Mouse (Mus musculus) adrenal gland, postnatal 10 days (tissue): ENCODE data around the gene Sox6. TPM values are rescaled to one million over a fixed set of nuclear protein-coding genes. Genes with fewer than 3 reads are reported as not detected.
A peak's percentile ranks its signal among the peaks of the same experiment; 100 is the strongest.
"Not testable (repeated sequence)": the region's sequence is repeated elsewhere in the genome, so short reads cannot be mapped to it uniquely, and the experiment has no call there.

Source experiments
- DNase-seq: peaks from one replicate; pipeline ENCODE4 v3.0.0; 2021; ENCODE audit warnings: mixed read lengths
- total RNA-seq, 2 experiments: library from RNA; stranded (reverse); gene quantifications; 2 replicates each; pipeline ENCODE4 v1.2.3; 2021

Sox6 gene
- total RNA-seq, 2 experiments from 2014 or later = 40.0 to 42.9 TPM

DNA sequence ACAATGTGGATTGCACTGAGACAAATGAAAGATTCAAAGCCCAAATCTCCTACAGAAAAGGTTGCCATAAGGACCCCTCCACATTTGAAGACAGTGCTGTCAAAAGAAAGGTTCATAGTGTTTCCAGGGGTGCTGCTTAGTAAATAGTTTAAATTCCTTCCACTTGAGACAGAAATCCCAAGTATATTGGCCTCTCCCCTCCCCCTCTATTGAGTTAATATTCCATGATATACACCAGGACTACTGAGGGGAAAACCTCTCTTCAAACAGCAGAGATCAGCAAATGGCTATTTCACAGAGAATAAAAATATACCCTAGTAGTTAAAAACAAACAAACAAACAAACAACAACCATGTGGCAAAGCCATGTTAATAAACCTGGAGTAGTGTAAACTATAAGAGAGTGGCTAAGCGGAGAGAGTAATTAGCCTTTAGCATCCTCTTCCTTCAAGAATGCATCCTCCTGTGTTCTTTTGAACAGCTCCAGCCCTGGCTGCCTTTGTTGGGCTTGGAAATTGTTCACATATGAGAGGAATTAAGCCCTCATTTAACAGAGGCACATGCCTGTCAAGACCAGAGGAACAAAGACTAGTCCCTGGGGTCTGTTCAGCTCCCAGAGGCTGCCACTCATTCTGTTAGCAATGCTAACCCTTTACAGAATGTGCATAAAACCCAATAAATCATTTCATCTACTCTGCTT is 393.2 kb downstream of the Sox6 start:
- DNase-seq = no peak

DNA sequence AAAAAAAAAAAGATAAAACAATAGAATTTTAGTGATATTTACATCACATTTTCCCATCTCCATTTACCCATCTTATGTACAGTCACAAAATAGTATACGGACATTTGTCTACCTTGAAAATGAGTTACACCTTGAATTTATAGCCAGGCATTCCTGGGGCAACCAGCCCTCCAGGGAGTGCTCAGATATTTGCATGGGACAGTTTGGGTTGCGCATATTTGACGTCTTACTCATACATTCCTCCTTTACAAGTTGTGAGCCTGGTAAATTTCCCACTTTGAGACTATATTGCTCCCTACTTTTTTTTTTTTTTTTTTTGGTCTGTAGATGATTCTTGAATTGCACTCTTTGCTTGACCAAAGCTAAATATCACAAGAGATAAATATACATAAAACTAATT is 407.9 kb downstream of the Sox6 start:
- DNase-seq = no peak

DNA sequence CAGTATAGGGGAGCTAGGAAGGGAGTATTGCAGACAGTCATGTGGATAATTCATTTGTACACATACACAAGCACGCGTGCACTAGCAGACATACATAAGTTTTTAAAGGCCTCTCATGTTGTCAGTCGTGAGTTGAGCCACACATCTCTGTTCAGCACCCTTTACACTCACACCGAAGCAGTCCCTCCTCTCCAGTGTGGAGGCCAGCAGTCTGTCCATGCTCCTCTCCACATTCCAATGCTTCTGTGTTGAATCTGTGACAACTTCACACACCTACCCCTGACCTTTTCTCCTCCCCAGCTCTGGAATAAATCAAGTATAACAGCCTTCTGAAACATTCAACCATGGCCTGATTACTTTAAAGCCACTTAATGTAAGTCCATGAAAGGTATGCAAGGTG is 408.3 kb downstream of the Sox6 start:
- DNase-seq = no peak

DNA sequence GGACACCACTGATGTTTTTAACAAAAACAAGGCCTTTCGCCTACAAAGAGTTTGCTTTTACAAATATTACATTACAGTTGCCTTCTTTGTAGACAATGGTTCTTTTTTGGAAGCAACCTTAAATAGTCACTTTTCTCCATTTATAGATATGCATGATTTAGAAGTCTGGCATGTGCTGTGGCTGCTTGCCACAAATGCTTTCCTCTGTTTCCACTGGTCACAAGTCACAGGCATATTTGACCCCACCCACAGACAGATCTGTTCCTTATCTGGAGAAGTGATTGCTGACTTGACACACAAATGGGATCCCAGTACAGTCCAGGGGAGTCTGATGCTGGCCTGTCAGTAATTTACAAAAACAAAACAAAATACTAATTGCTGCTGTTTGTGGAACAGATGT is 409.8 kb downstream of the Sox6 start:
- no peak for DNase-seq

DNA sequence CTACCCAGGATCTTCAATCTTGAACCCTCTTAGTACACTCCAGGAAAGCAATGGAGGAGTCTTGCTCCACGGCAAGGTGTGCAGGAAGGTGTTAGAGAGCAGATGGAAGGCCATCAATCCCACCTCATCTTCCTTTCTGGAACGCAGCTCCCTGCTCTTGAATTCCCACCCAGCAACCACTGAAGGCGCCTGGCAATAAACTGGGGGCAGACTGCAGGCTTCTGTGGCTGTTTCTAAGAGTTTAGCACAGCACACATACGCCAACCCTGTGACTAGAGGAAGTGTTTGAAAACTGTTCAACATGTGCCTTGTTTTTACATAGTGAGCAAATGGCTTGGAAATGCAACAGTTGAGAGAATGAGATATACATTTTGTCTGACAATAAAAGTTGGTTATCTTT is 412.6 kb downstream of the Sox6 start:
- no peak for DNase-seq

DNA sequence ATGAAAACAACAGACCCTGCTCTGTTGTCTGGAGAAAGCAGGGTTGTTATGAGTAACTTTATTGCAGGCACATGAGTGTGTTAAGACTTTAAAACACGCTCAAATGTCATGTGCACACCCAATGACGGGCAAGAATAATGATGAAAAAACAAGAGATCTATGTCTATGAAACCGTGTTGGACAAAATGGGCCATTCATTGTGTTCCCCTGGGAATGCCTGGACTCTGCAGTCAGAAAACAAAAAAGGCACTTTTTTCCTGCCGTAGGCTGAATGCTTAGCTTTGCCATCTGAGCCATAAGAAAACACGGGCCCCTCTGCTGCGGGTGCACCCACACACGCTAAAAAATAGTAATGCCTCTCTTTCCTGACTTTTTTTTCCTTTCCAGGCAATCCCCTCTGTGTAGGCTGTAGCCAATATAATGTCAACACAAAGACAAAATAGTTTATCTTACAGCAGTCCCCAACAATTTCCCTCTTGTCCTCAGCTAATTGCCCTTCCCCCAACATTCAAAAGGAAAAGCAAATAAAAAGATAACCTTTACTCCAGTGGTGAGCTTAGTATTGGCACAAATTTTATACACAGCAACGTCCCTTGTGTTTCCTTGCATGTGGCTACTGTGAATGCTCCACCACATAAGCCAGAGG is 413.6 kb downstream of the Sox6 start:
- no peak for DNase-seq

DNA sequence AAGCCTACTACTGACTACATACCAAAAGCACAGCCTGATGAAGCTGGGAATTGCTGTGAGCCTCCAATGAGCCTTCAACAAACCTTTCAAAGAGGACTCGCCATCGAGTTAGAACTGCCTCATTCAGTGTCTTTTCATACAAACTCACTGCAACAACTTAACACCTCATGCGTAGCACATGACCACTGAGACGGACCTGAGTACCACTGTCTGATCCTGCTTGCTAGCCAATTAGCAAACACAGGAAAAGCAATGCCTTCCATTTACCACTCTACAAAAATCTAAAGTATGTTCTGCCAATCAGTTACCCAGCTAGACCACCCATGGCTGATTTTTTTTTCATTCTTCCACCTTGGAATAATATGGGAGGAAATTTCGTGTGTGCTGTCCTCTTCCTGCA is 414.1 kb downstream of the Sox6 start:
- DNase-seq = no peak

DNA sequence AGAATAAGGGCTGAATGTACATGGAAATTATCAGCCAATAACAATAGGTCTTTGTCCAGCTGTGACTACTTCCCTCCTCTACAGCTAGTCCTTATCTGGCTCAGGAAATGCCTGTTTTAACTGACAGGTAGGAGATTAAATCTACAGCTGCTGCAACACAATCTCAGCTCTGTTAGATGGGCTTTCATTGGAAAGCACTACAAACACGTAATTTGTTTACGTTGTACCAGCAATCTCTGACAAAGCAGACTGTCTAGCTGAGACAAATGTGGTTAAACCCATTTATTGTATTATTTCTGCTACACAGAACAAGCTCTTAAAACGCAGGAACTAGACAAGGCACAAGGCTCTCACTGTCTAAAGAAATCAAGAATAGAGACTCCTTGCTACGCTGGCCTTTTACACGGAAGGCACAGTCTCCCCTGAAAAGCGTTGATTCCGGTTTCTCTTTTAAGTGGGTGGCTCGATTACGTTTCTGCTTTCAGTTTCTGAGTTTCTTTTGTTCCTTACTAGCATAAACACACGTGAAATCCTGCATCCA is 422.8 kb downstream of the Sox6 start:
- DNase-seq = no peak

DNA sequence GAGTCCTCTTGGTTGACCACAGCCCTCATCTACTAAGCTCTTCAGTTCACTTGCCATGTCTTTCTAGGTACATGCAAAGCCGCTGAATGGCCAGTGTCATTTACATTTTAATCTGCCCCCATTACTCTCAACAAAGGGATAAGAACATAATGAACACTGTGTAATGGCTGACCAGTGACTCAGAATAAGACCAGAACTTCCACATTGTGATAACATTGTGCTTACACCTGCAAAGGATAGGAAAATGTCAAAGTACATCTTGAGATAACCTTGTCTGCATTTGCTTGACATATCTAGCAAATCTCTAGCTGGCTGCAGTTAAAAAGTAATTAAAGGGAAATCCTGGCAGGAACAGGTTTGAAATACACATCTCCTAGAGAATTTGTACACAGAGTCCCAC is 431.1 kb downstream of the Sox6 start:
- DNase-seq = no peak

DNA sequence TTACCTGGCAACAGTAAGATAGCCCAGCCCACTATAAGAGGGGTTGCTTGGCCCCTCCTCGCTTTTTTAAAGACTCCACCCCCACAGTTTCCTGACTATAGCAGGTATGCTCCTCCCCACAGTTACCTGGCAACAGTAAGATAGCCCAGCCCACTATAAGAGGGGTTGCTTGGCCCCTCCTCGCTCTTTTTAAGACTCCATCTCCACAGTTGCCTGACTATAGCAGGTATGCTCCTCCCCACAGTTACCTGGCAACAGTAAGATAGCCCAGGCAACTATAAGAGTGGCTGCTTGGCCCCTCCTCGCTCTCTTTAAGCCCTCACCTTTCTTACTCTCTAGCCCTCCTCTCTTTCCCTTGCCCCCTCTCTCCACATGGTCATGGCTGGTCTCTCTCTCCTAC is 432.5 kb downstream of the Sox6 start:
- not testable (repeated sequence) for DNase-seq

DNA sequence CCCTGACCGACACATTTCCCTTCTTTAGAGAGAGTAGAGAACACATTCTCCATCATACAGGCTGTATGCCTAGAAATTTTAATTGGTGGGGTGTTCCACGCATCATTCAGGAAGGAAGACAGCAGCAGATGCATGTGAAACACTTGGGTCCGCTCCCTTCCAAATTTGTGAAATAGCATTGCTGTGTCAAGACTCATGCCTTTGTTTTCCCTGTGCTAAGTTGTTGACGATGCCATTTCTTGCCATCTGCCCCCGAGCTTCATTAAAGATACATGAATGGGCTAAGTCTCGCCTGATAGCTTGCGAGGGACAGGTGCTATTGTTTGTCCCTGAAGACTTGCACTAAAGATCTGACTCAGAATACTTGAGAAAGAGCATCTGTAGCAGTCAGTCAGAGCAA is 433.7 kb downstream of the Sox6 start:
- no peak for DNase-seq

DNA sequence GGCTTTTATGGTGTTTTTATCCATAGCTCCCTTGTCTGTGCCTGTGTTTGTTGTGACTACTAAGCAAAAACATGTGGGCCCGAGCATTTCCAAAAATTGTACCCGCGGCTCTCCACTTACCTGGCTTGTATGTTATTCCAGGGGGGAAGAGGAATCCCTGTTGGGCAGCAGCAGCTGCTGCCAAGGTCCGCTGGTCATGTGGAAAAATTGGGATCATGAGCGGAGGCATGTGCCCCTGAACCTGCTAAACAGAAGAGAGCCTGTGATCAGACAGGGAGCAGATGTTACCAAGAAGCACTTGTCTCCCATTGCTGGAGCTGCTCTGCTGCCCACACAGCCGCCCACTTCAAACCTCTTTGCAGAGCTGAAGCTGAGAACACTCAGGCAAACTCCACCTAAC is 441.2 kb downstream of the Sox6 start:
- DNase-seq = peak; percentile 29

DNA sequence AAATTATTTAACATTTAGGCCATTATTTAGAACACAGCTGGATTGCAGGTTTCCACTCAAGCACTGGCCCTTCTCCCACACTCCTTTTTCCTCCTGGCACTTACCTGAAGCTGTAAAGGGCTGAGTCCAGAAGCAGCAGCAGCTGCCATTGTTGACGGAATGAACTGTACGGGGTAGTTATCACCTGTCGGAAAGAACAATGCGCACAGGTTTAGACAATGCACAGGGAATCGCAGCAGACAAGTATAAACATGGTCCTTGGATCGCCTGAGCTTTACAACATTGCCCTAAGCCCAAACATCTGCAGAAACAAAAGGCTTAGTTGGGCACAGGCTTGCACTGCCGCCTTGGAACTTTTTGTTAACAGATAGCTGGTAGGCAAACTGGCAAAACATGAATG is 458.1 kb downstream of the Sox6 start:
- DNase-seq = no peak

DNA sequence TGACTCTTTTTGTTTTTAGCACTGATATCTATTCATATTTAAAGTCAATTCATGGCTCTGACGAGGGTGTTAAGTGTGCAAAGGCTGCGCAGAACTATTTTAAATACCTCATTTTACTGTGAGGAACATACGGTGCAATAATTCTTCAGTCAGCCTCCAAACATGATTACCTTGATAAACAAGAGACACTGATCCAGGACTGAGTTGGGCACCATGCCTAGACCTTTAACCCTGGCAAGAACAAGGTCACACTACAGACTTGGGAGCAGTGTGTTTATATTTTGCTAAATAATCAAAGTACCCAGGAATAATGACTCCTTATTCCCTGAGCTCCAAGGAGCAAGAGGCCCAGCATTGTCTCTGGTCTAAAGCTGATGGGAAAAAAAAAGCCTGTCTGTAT is 458.8 kb downstream of the Sox6 start:
- DNase-seq = peak; percentile 44

DNA sequence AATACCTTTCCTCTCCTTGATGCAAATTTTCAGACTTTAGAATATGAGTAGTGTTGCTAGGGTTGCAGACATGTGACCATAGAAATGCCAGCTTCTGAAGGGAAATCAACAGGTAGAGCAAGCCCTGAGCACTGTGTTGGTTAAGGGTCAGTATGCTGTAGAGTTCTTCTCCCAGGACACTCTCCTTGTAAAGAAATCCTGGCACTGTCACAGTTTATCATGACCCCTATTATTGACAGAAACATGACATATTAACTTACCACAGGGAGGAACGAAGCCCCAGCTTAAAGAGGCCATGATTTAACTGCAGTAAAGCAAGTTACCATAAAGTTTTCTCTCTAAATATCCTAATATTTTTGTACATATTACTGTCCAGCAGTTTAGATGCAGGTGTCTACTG is 462.2 kb downstream of the Sox6 start:
- DNase-seq = no peak

DNA sequence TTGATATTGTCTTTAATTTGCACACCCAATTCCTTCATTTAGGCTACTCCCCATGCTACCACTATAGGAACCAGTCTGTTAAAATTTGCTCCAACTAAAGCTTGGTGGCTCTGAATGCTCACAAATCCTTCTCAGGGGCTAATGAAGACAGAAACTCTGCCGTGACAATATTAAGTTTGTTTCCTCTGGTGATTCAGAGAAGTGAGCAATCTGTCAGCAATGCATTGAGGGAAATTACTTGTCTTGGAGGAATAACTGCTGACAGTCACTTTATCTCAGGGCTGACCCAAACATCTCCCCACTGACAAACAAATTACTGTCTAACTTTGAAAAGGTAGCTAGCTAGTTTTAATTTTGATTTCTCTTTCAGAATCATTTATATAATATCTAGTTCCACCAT is 463.8 kb downstream of the Sox6 start:
- DNase-seq = no peak

DNA sequence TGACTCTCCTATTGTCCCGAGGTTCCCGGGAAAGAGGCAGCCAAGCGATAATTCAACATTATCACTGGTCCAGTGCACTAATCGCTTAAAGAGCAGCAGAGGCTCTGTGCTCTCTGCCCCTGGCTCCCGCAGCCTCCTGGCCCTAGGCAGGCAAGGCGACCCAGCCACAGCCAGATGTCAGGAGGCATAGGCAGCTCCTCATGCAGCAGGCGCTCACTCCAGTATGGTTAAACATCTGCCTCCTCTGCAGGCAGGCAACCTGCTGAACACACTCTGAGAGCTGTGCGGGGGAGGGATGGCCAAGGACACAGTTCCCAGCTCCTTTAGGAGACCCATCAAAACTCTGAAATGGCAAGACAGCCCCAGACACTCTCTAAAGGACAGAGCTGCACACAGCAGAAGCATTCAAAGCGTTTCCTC is 469.8 kb downstream of the Sox6 start:
- DNase-seq = no peak

DNA sequence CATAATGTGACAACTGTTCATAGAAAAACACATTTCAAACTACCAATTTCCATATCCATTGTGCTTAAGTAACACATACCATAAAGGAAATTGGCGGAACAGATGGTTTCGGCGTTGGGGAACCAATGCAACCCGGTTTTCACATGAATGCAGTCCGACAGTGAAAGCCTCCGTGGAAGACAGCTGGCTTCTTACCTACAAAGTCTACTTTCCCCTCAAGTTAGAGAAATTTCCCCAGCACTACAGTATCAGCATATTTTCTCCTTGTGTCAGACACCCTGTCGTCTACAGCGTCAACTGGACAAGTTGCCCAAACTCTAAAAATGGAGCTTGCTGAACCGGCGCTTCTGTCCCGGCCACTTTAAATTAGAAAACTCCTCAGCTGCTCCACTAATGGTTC is 470.3 kb downstream of the Sox6 start:
- no peak for DNase-seq

DNA sequence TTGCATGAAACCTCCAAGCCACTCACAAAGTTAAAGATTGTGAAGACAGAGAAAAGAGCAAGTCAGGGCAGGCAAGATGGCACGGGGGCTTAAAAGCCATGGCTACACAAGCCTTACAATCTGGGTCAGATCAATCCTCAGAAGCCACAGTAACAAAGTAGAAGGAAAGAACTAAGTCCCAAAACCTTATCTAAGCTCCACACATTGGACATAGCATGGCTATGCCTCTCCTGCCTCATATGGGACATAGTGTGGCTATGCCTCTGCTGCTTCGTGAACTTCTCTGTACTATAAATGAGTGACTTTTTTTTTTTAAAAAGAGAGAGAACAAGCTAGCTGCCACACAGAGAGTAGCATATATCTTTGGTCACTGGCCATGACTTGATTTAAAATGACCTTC is 471.8 kb downstream of the Sox6 start:
- DNase-seq = no peak

DNA sequence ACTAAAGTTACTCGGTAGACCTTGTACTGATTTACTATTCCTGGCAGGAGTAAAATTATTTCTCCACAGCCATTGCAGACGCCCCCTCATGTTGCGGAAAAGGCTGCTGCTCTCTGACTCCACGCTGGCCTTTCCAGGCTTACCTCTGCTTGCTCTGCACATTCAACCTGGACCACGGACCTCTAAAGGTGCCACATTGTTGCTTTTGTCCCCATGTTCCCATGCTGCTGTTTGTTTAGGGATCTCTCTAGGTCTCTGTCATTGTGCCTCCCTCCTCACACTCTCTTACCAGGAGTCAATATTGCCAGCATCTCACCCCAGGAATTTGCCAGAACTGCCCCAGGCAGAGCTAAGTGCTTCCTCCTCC is 473.6 kb downstream of the Sox6 start:
- DNase-seq = no peak

DNA sequence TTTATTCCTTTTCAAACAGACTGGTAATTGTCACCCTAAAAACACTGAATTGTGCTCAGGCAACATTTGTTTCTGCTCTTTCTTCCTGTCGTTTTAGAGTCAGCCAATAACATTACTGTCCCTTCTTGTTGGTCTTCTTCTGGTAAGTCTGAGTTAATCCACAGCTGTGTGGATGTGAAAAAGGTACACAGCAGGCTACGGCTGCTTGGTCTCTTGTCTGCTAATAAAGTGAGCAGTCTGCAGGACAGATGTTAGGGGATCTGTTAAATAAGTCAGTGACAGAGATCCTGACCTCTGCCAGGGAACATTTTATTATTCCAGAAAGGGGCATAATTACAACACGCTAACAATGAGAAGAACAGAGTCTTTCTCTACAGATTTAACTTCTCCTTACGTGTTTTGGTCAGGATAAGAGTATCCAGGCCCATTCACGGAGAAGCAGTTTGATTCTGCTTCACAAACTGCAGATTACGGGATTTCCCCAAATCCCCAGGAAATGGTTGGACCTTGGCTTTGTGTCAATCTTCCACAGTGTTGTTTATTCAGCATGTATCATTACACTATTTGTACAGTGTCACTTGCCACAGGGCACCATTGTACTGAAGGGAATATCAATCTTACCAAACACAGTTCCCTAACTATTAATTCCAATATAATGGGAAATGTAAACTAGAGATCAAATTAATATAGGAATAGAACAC is 474.1 kb downstream of the Sox6 start:
- no peak for DNase-seq

DNA sequence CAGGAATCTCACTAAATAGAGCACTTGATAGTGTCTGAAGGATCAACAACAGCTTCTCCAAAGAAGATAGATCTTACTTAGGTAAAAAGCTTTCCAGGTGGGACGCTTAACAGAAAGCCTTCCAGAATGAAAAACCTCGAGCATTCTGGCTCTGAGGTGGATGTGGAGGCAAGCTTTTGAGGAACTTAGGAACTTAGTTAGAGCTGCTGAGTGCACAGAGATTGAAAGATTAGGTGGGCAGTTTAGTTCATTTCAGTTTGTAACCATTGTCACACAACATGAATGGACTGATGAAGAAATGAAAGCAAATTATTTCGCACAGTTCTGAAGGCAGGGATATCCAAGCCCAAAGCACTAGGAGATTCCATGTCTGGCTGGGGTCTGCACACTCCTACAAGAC is 481.9 kb downstream of the Sox6 start:
- no peak for DNase-seq

DNA sequence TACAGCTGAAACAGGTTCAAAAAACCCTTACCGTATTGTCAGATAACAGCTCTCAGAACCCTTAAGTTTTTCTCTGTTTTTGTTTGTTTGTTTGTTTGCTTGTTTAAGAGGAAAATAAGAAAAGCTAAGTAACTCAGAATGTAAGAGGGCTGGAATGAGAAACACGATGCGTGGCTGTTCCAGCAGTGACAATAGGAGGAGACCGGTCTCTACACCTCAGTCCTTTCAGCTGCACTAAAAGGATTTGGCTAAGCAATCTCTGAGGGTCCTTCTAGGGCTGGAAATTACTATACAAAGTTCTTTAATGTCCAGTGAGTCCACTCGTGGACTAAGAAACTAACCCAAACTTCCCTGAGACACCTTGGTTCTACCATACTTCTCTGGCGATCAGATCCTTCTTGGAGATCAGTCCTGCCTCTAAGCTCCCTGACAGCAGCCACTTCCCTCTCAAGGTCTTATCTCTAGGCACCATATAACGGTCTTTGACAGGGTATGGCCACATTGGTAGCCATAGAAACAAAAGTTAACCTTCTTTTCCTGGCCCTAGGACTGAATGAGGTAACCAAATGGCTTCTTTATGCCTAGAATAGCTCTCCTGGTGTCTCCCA is 488.3 kb downstream of the Sox6 start:
- no peak for DNase-seq
